30 mouse cellular contexts compared by ENCODE assay signal in the genomic region with DNA sequence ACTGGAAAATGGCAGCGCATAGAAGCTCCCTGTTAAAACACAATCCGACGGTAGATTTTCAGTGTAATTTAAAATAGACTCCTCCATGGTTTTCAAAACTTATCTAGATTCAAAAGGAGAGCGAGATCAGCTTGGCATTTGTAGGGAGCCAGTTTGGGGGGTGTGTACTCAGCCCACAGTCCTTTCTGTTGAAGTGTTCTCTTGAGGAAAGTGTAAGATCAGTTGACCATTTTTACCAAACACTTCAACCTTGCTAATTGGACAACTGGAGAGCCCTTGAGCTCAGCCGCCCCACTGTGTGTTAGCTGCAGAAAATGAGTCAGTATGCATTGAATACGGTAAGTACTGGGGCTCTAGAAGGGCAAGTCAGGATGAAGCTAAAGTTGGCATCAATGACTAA. TPM values are rescaled to one million over a fixed set of nuclear protein-coding genes. Genes with fewer than 3 reads are reported as not detected.
DNase-seq lines count a peak whose midpoint lies in the region; ATAC-seq lines count a peak whose summit lies in the region.
"Had no signal": no experiment of that assay in that cellular context is flagged by ENCODE, and none has a peak within 500 bp of the region (broad histone marks: within the 10 kb centered on the region; RNA-seq: fewer than 3 reads in every experiment).

No protein-coding gene starts in this region.

- no peak overlapping the region for H3K4me3 ChIP-seq in forebrain, embryonic 15.5 days
- H3K4me3 ChIP-seq in forebrain, embryonic 11.5 days (ENCODE audit: low read depth, low read length) = no peak overlapping the region
- H3K4me3 ChIP-seq in midbrain, embryonic 12.5 days = no peak overlapping the region
- no peak overlapping the region for H3K4me3 ChIP-seq in midbrain, embryonic 15.5 days
- no peak overlapping the region for H3K4me3 ChIP-seq in forebrain, embryonic 16.5 days (replicated peaks; ENCODE audit: low read length)
- H3K4me3 ChIP-seq: embryonic facial prominence, embryonic 13.5 days; hindbrain, embryonic 12.5 days; limb, embryonic 13.5 days; myocyte; neural tube, embryonic 12.5 days had no signal

- DNase-seq in forebrain, embryonic 11.5 days (ENCODE audit: low spot score) = no peak
- peak; percentile 48 for DNase-seq in lung, postnatal 36 days
- no peak for DNase-seq in urinary bladder, postnatal 10 days (ENCODE audit: low spot score)
- DNase-seq: adrenal gland, postnatal 10 days; cerebellum, adult 11-12 months; cerebellum, postnatal 10 days; gastrocnemius, postnatal 36 days; heart, adult 18-20 months; heart, postnatal 36 days; kidney, adult 8-10 months; kidney, postnatal 4 days; right cerebral cortex, adult 18-20 months; spleen, adult 18-20 months; thymus, adult 18-20 months; thymus, postnatal 4 days had no signal

- no peaks in the 10 kb centered on the region for H3K9me3 ChIP-seq in forebrain, embryonic 15.5 days
- H3K9me3 ChIP-seq in forebrain, embryonic 11.5 days (ENCODE audit: control insufficient read depth, low read length) = no peaks in the 10 kb centered on the region
- H3K9me3 ChIP-seq in midbrain, embryonic 12.5 days = peaks cover 6% of the 10 kb centered on the region; the same call in 1 of the 2 replicates
- H3K9me3 ChIP-seq in midbrain, embryonic 15.5 days = no peaks in the 10 kb centered on the region
- 0 out of 2 replicates have a peak, but pooled peaks cover 5% of the 10 kb centered on the region for H3K9me3 ChIP-seq in forebrain, embryonic 16.5 days (ENCODE audit: control insufficient read depth, low read length)
- H3K9me3 ChIP-seq: embryonic facial prominence, embryonic 13.5 days; hindbrain, embryonic 12.5 days; neural tube, embryonic 12.5 days had no signal

- no peak for ATAC-seq in forebrain, embryonic 15.5 days (replicated peaks)
- ATAC-seq in forebrain, embryonic 11.5 days (replicated peaks; ENCODE audit: low FRiP score) = no peak
- no peak for ATAC-seq in midbrain, embryonic 12.5 days (ENCODE audit: low FRiP score, low read depth)
- ATAC-seq in midbrain, embryonic 15.5 days (replicated peaks) = no peak
- no peak for ATAC-seq in forebrain, embryonic 16.5 days
- ATAC-seq: intestine, embryonic 16.5 days; Patski had no signal

- H3K27me3 ChIP-seq in forebrain, embryonic 15.5 days = no peaks in the 10 kb centered on the region
- H3K27me3 ChIP-seq in forebrain, embryonic 11.5 days (ENCODE audit: control insufficient read depth, insufficient read depth, low read length) = peaks cover 3% of the 10 kb centered on the region
- peaks cover 17% of the 10 kb centered on the region for H3K27me3 ChIP-seq in midbrain, embryonic 12.5 days
- no peaks in the 10 kb centered on the region; the same call in 1 of the 2 replicates for H3K27me3 ChIP-seq in midbrain, embryonic 15.5 days (replicated peaks)
- H3K27me3 ChIP-seq in forebrain, embryonic 16.5 days (replicated peaks; ENCODE audit: control insufficient read depth, insufficient read depth, low read length) = no peaks in the 10 kb centered on the region
- H3K27me3 ChIP-seq: embryonic facial prominence, embryonic 13.5 days; hindbrain, embryonic 12.5 days; limb, embryonic 13.5 days; neural tube, embryonic 12.5 days; Patski had no signal

- H3K4me2 ChIP-seq in forebrain, embryonic 15.5 days (replicated peaks) = no peak overlapping the region
- no peak overlapping the region for H3K4me2 ChIP-seq in forebrain, embryonic 11.5 days (ENCODE audit: low read depth, low read length, severe bottlenecking)
- no peak overlapping the region for H3K4me2 ChIP-seq in midbrain, embryonic 12.5 days (replicated peaks)
- H3K4me2 ChIP-seq in midbrain, embryonic 15.5 days = no peak overlapping the region
- peak overlapping the region; percentile 13; the same call in 1 of the 2 replicates for H3K4me2 ChIP-seq in forebrain, embryonic 16.5 days (ENCODE audit: low read length)
- H3K4me2 ChIP-seq: embryonic facial prominence, embryonic 13.5 days; heart, embryonic 11.5 days; hindbrain, embryonic 12.5 days; limb, embryonic 13.5 days; liver, embryonic 11.5 days; neural tube, embryonic 12.5 days had no signal

- 0 out of 2 replicates have a peak overlapping the region, but pooled peaks have one; percentile 6 for H3K27ac ChIP-seq in forebrain, embryonic 15.5 days (replicated peaks)
- H3K27ac ChIP-seq in forebrain, embryonic 11.5 days (ENCODE audit: low read depth, low read length) = no peak overlapping the region
- 0 out of 2 replicates have a peak overlapping the region, but pooled peaks have one; percentile 7 for H3K27ac ChIP-seq in midbrain, embryonic 12.5 days (replicated peaks)
- H3K27ac ChIP-seq in midbrain, embryonic 15.5 days = no peak overlapping the region
- 0 out of 2 replicates have a peak overlapping the region, but pooled peaks have one; percentile 9 for H3K27ac ChIP-seq in forebrain, embryonic 16.5 days (ENCODE audit: low read length)
- H3K27ac ChIP-seq: embryonic facial prominence, embryonic 13.5 days; hindbrain, embryonic 12.5 days; kidney, postnatal 0 days; limb, embryonic 13.5 days; neural tube, embryonic 12.5 days; stomach, postnatal 0 days had no signal

- H3K36me3 ChIP-seq in forebrain, embryonic 15.5 days = no peaks in the 10 kb centered on the region
- H3K36me3 ChIP-seq in forebrain, embryonic 11.5 days (ENCODE audit: control insufficient read depth, insufficient read depth, low read length) = no peaks in the 10 kb centered on the region
- no peaks in the 10 kb centered on the region for H3K36me3 ChIP-seq in midbrain, embryonic 12.5 days
- no peaks in the 10 kb centered on the region for H3K36me3 ChIP-seq in midbrain, embryonic 15.5 days (replicated peaks)
- H3K36me3 ChIP-seq in forebrain, embryonic 16.5 days (ENCODE audit: control insufficient read depth, insufficient read depth) = no peaks in the 10 kb centered on the region
- H3K36me3 ChIP-seq: embryonic facial prominence, embryonic 13.5 days; hindbrain, embryonic 12.5 days; limb, embryonic 13.5 days; neural tube, embryonic 12.5 days had no signal

- peaks cover 27% of the 10 kb centered on the region for H3K4me1 ChIP-seq in forebrain, embryonic 15.5 days
- H3K4me1 ChIP-seq in forebrain, embryonic 11.5 days (replicated peaks; ENCODE audit: control insufficient read depth, insufficient read depth, low read length) = no peaks in the 10 kb centered on the region
- peaks cover 28% of the 10 kb centered on the region for H3K4me1 ChIP-seq in midbrain, embryonic 12.5 days
- peaks cover 15% of the 10 kb centered on the region for H3K4me1 ChIP-seq in midbrain, embryonic 15.5 days
- H3K4me1 ChIP-seq in forebrain, embryonic 16.5 days (replicated peaks; ENCODE audit: control insufficient read depth, insufficient read depth, low read length) = peaks cover 19% of the 10 kb centered on the region
- H3K4me1 ChIP-seq: neural tube, embryonic 12.5 days had no signal

- H3K9ac ChIP-seq in forebrain, embryonic 15.5 days (replicated peaks) = no peak overlapping the region
- no peak overlapping the region for H3K9ac ChIP-seq in forebrain, embryonic 11.5 days (ENCODE audit: low read length)
- H3K9ac ChIP-seq in midbrain, embryonic 12.5 days (replicated peaks) = no peak overlapping the region
- no peak overlapping the region for H3K9ac ChIP-seq in midbrain, embryonic 15.5 days
- H3K9ac ChIP-seq in forebrain, embryonic 16.5 days (replicated peaks; ENCODE audit: low read depth, low read length) = no peak overlapping the region
- H3K9ac ChIP-seq: embryonic facial prominence, embryonic 13.5 days; hindbrain, embryonic 12.5 days; limb, embryonic 13.5 days; neural tube, embryonic 12.5 days had no signal

- 36% methylated on average over 6 of the region's 6 CpGs for WGBS in forebrain, embryonic 15.5 days
- WGBS in forebrain, embryonic 11.5 days = 58% methylated on average over 6 of the region's 6 CpGs
- 57% methylated on average over 6 of the region's 6 CpGs for WGBS in midbrain, embryonic 12.5 days
- WGBS in midbrain, embryonic 15.5 days = 41% methylated on average over 6 of the region's 6 CpGs
- WGBS in forebrain, embryonic 16.5 days = 29% methylated on average over 6 of the region's 6 CpGs

RNA-seq across cellular contexts. Expression of gene Med13, which starts 59.8 kb away (rescaled TPM):
- 12.2 and 12.8 TPM in 2 replicates for polyA plus RNA-seq in forebrain, embryonic 15.5 days (2015; fragmentation: Nextera tagmentation; extraction: Ambion mirVana)
- 15.5 and 16.4 TPM in 2 replicates for polyA plus RNA-seq in forebrain, embryonic 11.5 days (2014; fragmentation: Nextera tagmentation; extraction: Ambion mirVana)
- polyA plus RNA-seq in midbrain, embryonic 12.5 days (2016; fragmentation: Nextera tagmentation; extraction: Ambion mirVana) = 13.6 TPM in 2 replicates
- 8.7 and 9.0 TPM in 2 replicates for polyA plus RNA-seq in midbrain, embryonic 15.5 days (2015; fragmentation: Nextera tagmentation; extraction: Ambion mirVana)
- polyA plus RNA-seq in forebrain, embryonic 16.5 days (2015; fragmentation: Nextera tagmentation; extraction: Ambion mirVana) = 13.2 and 15.2 TPM in 2 replicates

Comparison
In these comparisons a context has a peak if more than half of its experiments do, and no peak if none do; other contexts are left out.
1. H3K27ac ChIP-seq: peak in forebrain, embryonic 15.5 days (single experiment), midbrain, embryonic 12.5 days (single experiment) and forebrain, embryonic 16.5 days (single experiment); none in forebrain, embryonic 11.5 days (single experiment) and midbrain, embryonic 15.5 days (single experiment).